In the genomic region with DNA sequence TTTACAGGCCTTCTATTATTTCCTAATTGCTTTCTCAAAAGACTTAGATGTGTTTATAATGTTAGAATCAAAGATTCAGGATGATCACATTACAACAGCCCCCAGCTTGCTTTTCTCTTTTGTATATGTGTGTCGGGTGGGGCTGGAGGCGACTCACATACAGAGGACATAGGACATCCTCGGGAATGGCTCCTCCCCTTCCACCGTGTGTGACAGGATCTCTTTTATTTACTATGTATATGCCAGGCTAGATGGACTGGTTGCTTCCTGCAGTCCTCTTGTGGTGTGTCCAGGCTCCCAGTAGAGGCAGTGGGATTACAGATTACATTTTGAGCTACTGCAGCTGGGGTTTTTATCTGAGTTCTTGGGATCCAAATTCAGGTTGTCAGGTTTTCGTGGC, we compare ENCODE assay signal across 27 mouse cellular contexts.
DNase-seq lines count a peak whose midpoint lies in the region; ATAC-seq and TF ChIP-seq lines count a peak whose summit lies in the region.
"Had no signal": no experiment of that assay in that cellular context is flagged by ENCODE, and none has a peak within 500 bp of the region (broad histone marks: within the 10 kb centered on the region; RNA-seq: fewer than 3 reads in every experiment).

No protein-coding gene starts in this region.

- no peaks in the 10 kb centered on the region for H3K27me3 ChIP-seq in kidney, embryonic 16.5 days (ENCODE audit: insufficient read depth, low read length)
- H3K27me3 ChIP-seq in lung, embryonic 14.5 days (ENCODE audit: insufficient read depth, low read length) = no peaks in the 10 kb centered on the region
- H3K27me3 ChIP-seq in lung, embryonic 16.5 days (ENCODE audit: control insufficient read depth, insufficient read depth, low read depth, low read length) = no peaks in the 10 kb centered on the region
- no peaks in the 10 kb centered on the region for H3K27me3 ChIP-seq in neural tube, embryonic 11.5 days (ENCODE audit: control insufficient read depth, insufficient read depth, low read length)
- H3K27me3 ChIP-seq: CH12.LX; embryonic facial prominence, embryonic 12.5 days; forebrain, embryonic 12.5 days; Patski had no signal

- no peaks in the 10 kb centered on the region for H3K36me3 ChIP-seq in kidney, embryonic 16.5 days (ENCODE audit: insufficient read depth, low read length)
- H3K36me3 ChIP-seq in lung, embryonic 14.5 days (ENCODE audit: insufficient read depth) = no peaks in the 10 kb centered on the region
- H3K36me3 ChIP-seq in lung, embryonic 16.5 days (ENCODE audit: control insufficient read depth, insufficient read depth, low read length) = no peaks in the 10 kb centered on the region
- H3K36me3 ChIP-seq in neural tube, embryonic 11.5 days (ENCODE audit: control insufficient read depth, insufficient read depth, low read length) = no peaks in the 10 kb centered on the region
- H3K36me3 ChIP-seq: embryonic facial prominence, embryonic 10.5 days; embryonic facial prominence, embryonic 12.5 days; forebrain, embryonic 10.5 days; forebrain, embryonic 12.5 days; G1E had no signal

- no peak for DNase-seq in kidney, adult 9 months
- DNase-seq in lung, embryonic 14.5 days = peak; percentile 46
- no peak for DNase-seq in lung, postnatal 25 days (ENCODE audit: low spot score)
- no peak for DNase-seq in lung, postnatal 14 days
- no peak for DNase-seq in neural tube, embryonic 11.5 days (ENCODE audit: low spot score)
- no peak for DNase-seq in neural tube, embryonic 10.5 days (ENCODE audit: extremely low spot score, low spot score)
- DNase-seq: adrenal gland, adult 8-10 months; adrenal gland, postnatal 14 days; adrenal gland, postnatal 36 days; B cell, adult 2 months; cerebellum, adult 11-12 months; cerebellum, adult 2 months; cerebellum, adult 9-10 months; cerebellum, postnatal 25 days had no signal

- no peak overlapping the region for H3K27ac ChIP-seq in kidney, embryonic 16.5 days (ENCODE audit: low read length)
- no peak overlapping the region for H3K27ac ChIP-seq in lung, embryonic 14.5 days (ENCODE audit: low read depth)
- no peak overlapping the region for H3K27ac ChIP-seq in lung, embryonic 16.5 days (ENCODE audit: low read length)
- 0 out of 2 replicates have a peak overlapping the region, but pooled peaks have one; percentile 14 for H3K27ac ChIP-seq in neural tube, embryonic 11.5 days (ENCODE audit: low read depth, low read length)
- H3K27ac ChIP-seq: embryonic facial prominence, embryonic 10.5 days; embryonic facial prominence, embryonic 12.5 days; forebrain, embryonic 10.5 days; forebrain, embryonic 12.5 days had no signal

- H3K9me3 ChIP-seq in kidney, embryonic 16.5 days (ENCODE audit: low read length) = no peaks in the 10 kb centered on the region
- H3K9me3 ChIP-seq in lung, embryonic 14.5 days (ENCODE audit: low read depth, low read length) = no peaks in the 10 kb centered on the region
- no peaks in the 10 kb centered on the region for H3K9me3 ChIP-seq in lung, embryonic 16.5 days (ENCODE audit: control insufficient read depth, low read length)
- H3K9me3 ChIP-seq in neural tube, embryonic 11.5 days (ENCODE audit: control insufficient read depth, low read length) = no peaks in the 10 kb centered on the region
- H3K9me3 ChIP-seq: embryonic facial prominence, embryonic 10.5 days; embryonic facial prominence, embryonic 12.5 days; forebrain, embryonic 10.5 days; forebrain, embryonic 12.5 days; G1E had no signal

- H3K9ac ChIP-seq in kidney, embryonic 16.5 days (replicated peaks; ENCODE audit: low read length) = no peak overlapping the region
- H3K9ac ChIP-seq in lung, embryonic 14.5 days = no peak overlapping the region
- no peak overlapping the region for H3K9ac ChIP-seq in lung, embryonic 16.5 days (ENCODE audit: low read length)
- H3K9ac ChIP-seq in neural tube, embryonic 11.5 days (ENCODE audit: low read length) = no peak overlapping the region
- H3K9ac ChIP-seq: embryonic facial prominence, embryonic 12.5 days; forebrain, embryonic 12.5 days had no signal

- no peak for TF ChIP-seq CTCF in lung, embryonic 14.5 days (IDR thresholded peaks at IDR 0.05; ENCODE audit: low read depth)

- no peak overlapping the region for H3K4me3 ChIP-seq in kidney, embryonic 16.5 days (ENCODE audit: low read length)
- H3K4me3 ChIP-seq in lung, embryonic 14.5 days (ENCODE audit: low read depth, low read length) = no peak overlapping the region
- no peak overlapping the region for H3K4me3 ChIP-seq in lung, embryonic 16.5 days (ENCODE audit: low read length)
- H3K4me3 ChIP-seq in neural tube, embryonic 11.5 days (ENCODE audit: low read depth, low read length) = no peak overlapping the region
- H3K4me3 ChIP-seq: embryonic facial prominence, embryonic 10.5 days; embryonic facial prominence, embryonic 12.5 days; erythroblast, embryonic 14.5 days; forebrain, embryonic 10.5 days; forebrain, embryonic 12.5 days had no signal

- peaks cover 5% of the 10 kb centered on the region; the same call in 1 of the 2 replicates for H3K4me1 ChIP-seq in kidney, embryonic 16.5 days (ENCODE audit: insufficient read depth, low read length)
- no peaks in the 10 kb centered on the region for H3K4me1 ChIP-seq in lung, embryonic 14.5 days (ENCODE audit: insufficient read depth)
- peaks cover 3% of the 10 kb centered on the region; the same call in 1 of the 2 replicates for H3K4me1 ChIP-seq in lung, embryonic 16.5 days (replicated peaks; ENCODE audit: control insufficient read depth, insufficient read depth, low read length)
- H3K4me1 ChIP-seq in neural tube, embryonic 11.5 days (ENCODE audit: control insufficient read depth, insufficient read depth, low read length) = no peaks in the 10 kb centered on the region

- WGBS in kidney, embryonic 16.5 days = 56% methylated on average over 5 of the region's 5 CpGs
- 21% methylated on average over 5 of the region's 5 CpGs for WGBS in lung, embryonic 14.5 days
- WGBS in lung, embryonic 16.5 days = 26% methylated on average over 5 of the region's 5 CpGs
- 61% methylated on average over 5 of the region's 5 CpGs for WGBS in neural tube, embryonic 11.5 days

- no peak overlapping the region for H3K4me2 ChIP-seq in kidney, embryonic 16.5 days (replicated peaks; ENCODE audit: low read depth, low read length)
- no peak overlapping the region for H3K4me2 ChIP-seq in lung, embryonic 14.5 days
- H3K4me2 ChIP-seq in lung, embryonic 16.5 days (ENCODE audit: low read depth, low read length) = no peak overlapping the region
- H3K4me2 ChIP-seq in neural tube, embryonic 11.5 days (ENCODE audit: low read depth) = no peak overlapping the region
- H3K4me2 ChIP-seq: embryonic facial prominence, embryonic 12.5 days; forebrain, embryonic 12.5 days had no signal

- 0 out of 2 replicates have a peak, but pooled peaks have one; percentile 54 for ATAC-seq in kidney, embryonic 16.5 days (ENCODE audit: low FRiP score, low TSS enrichment)
- ATAC-seq in lung, embryonic 14.5 days (ENCODE audit: insufficient read depth) = no peak
- peak; percentile 73; the same call in 1 of the 2 replicates for ATAC-seq in lung, embryonic 16.5 days (ENCODE audit: low read depth)
- ATAC-seq in neural tube, embryonic 11.5 days (ENCODE audit: insufficient read depth, low FRiP score, low TSS enrichment) = no peak
- ATAC-seq: activated CD4-positive, CD25-positive, alpha-beta regulatory T cell, adult 4 months; CD4-positive, CD25-positive, alpha-beta regulatory T cell, adult 4 months; forebrain, embryonic 14.5 days; Patski had no signal

Comparison
In these comparisons a context has a peak if more than half of its experiments do, and no peak if none do; other contexts are left out.
1. ATAC-seq: peak in kidney, embryonic 16.5 days (single experiment) and lung, embryonic 16.5 days (single experiment); none in lung, embryonic 14.5 days (single experiment) and neural tube, embryonic 11.5 days (single experiment).